Mouse (Mus musculus): Measurements from ENCODE around the gene Pik3ap1. TPM values are rescaled to one million over a fixed set of nuclear protein-coding genes. Genes with fewer than 3 reads are reported as not detected.

Gene Pik3ap1
- polyA plus RNA-seq, 1 experiment, result not detected

DNA sequence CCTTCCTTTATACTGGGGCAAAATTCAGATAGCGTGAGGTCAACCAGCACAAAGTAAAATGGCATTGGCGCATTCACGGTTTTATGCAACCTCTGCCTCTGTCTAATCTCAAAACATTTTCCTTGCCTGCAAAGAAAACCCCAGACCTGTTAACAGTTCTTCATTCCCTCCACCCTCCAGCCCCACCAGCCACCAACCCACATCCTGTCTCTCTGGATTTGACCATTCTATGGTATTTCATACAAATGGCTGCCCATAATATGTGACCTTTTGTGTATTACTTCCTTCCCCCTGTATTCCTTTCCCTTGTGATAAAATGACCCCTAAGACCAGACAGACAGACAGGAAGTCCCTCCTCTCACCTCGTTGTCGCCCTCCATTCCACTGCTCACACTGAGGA lies 102.2 kb downstream of the Pik3ap1 start:
- Histone ChIP-seq H3K27ac (ENCODE audit: insufficient read depth, low read depth, low read length) (no peak overlapping the region), H3K4me1 (ENCODE audit: control insufficient read depth, insufficient read depth, low read length) (no peaks in the 10 kb centered on the region), H3K4me3 (ENCODE audit: insufficient read depth, low read depth, low read length) (no peak overlapping the region)
- no peak for TF ChIP-seq CTCF (IDR thresholded peaks at IDR 0.05; ENCODE audit: insufficient read depth, low read depth, low read length)
- TF ChIP-seq POLR2A (IDR thresholded peaks at IDR 0.05; ENCODE audit: insufficient read depth, low read depth, low read length), result no peak
- 82% methylated on average over 5 of the region's 5 CpGs for WGBS

DNA sequence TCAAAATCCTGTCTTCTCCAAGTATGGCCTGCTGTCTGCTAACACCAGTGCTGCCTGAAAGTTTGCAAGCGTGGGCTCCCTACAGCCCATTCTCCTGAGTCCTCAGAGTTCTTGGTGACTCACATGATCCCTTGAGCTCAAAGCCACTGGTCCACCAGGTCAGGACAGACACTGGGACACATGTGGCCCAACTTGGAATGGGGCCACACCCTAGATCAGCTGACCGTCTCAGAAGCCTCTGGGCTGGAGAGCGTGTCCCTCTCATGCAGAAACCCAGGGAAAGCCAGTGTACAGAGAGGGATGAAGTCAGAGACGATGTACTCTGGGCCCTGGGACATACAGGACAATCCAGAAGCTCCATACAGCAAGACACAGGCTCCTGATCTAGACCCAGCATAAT lies 102.7 kb downstream of the Pik3ap1 start:
- 87% methylated on average over 4 of the region's 4 CpGs for WGBS
- TF ChIP-seq CTCF (IDR thresholded peaks at IDR 0.05; ENCODE audit: insufficient read depth, low read depth, low read length), result no peak
- no peak for TF ChIP-seq POLR2A (IDR thresholded peaks at IDR 0.05; ENCODE audit: insufficient read depth, low read depth, low read length)
- H3K4me1 ChIP-seq (ENCODE audit: control insufficient read depth, insufficient read depth, low read length), result no peaks in the 10 kb centered on the region
- no peak overlapping the region for H3K27ac ChIP-seq (ENCODE audit: insufficient read depth, low read depth, low read length)
- H3K4me3 ChIP-seq (ENCODE audit: insufficient read depth, low read depth, low read length), result no peak overlapping the region

DNA sequence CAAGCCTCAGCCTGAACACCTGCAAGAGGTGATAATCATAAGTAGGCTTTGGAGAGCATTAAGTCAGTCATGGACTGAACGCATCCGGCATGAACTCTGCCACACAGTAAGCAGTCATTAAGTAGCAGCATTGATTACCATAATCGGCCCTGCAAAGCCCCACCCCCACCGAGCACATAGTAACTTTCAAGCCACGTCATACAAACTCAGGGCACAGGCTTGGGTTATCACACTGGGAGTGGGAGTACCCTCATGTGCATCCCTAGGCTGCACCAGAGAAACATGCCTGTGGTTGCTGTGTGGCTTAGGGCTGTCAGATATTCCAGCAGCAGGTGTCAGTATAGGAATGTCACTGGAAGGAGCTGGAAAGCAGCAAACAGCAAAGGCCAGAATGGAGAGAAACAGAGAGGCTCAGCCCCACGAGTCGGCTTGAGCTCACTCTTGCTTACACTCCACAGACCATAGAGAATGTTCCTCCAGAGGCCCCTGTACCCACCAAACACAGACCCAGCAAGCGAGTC lies 105.1 kb downstream of the Pik3ap1 start:
- no peaks in the 10 kb centered on the region for H3K4me1 ChIP-seq (ENCODE audit: control insufficient read depth, insufficient read depth, low read length)
- no peak overlapping the region for H3K4me3 ChIP-seq (ENCODE audit: insufficient read depth, low read depth, low read length)
- TF ChIP-seq CTCF (IDR thresholded peaks at IDR 0.05; ENCODE audit: insufficient read depth, low read depth, low read length), result no peak
- no peak for TF ChIP-seq POLR2A (IDR thresholded peaks at IDR 0.05; ENCODE audit: insufficient read depth, low read depth, low read length)
- no peak overlapping the region for H3K27ac ChIP-seq (ENCODE audit: insufficient read depth, low read depth, low read length)
- WGBS, result 37% methylated on average over 8 of the region's 8 CpGs

DNA sequence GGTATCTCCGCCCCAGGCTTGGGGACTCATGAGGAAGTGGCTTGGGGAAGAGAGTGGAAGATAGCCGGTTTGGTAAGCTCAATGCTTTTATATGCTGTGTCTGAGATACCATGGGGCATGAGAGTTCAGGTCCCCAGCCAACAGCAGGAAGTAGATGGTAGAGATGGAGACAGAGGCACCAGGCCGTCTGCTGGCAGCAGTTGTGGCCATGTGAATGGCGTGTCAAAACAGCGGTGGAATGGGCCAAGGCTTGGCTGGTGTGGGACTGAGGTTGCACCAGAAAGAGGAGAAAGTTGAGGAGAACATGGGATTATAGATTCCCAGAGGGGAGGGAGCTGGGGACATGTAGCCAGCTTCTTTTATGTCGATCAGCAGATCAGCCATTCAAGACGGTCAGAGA lies 106.3 kb downstream of the Pik3ap1 start:
- WGBS, result 89% methylated on average over 7 of the region's 7 CpGs
- TF ChIP-seq POLR2A (IDR thresholded peaks at IDR 0.05; ENCODE audit: insufficient read depth, low read depth, low read length) (no peak), CTCF (IDR thresholded peaks at IDR 0.05; ENCODE audit: insufficient read depth, low read depth, low read length) (no peak)
- H3K4me3 ChIP-seq (ENCODE audit: insufficient read depth, low read depth, low read length), result no peak overlapping the region
- H3K4me1 ChIP-seq (ENCODE audit: control insufficient read depth, insufficient read depth, low read length), result no peaks in the 10 kb centered on the region
- H3K27ac ChIP-seq (ENCODE audit: insufficient read depth, low read depth, low read length), result no peak overlapping the region

DNA sequence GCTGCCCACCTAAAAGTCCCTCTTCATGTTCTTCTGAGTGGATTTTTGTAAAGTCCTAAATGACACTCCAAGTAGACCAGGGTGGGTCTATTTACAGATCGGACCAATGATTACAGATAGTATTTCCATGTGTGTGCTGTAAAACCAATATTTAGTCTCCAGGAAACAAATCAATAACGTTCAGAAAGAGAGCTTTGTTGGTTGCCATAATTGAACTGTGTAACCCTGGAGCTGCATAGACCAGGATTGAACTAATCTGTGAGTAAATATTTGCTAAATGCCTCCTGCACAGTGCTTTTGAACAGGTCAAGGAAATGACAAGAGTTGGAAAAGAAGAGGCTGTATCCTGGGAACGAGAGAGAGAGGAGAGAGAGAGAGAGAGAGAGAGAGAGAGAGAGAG lies 109.3 kb downstream of the Pik3ap1 start:
- WGBS, result 62% methylated on average over 3 of the region's 3 CpGs
- Histone ChIP-seq H3K4me3 (ENCODE audit: insufficient read depth, low read depth, low read length) (no peak overlapping the region), H3K4me1 (ENCODE audit: control insufficient read depth, insufficient read depth, low read length) (no peaks in the 10 kb centered on the region), H3K27ac (ENCODE audit: insufficient read depth, low read depth, low read length) (no peak overlapping the region)
- no peak for TF ChIP-seq POLR2A (IDR thresholded peaks at IDR 0.05; ENCODE audit: insufficient read depth, low read depth, low read length)
- no peak for TF ChIP-seq CTCF (IDR thresholded peaks at IDR 0.05; ENCODE audit: insufficient read depth, low read depth, low read length)

DNA sequence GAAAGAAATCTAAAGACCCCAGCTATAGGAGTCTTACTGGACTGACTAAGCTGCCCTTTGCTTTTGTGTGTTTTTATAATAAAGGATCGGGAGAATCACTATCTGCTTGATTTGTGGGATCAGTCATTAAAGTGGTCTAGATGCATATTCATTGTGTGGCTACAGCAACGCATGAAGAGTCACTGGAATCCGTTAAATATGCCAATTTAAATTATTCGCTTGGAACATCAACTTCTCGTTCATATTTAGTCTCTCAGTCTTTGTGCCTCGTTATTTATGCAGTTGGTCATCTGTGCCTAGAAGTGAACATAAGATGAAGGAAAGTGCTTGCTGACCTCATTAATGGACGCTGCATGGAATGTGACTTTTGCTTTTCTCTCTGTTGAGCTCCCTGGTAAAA lies 114.0 kb downstream of the Pik3ap1 start:
- no peak overlapping the region for H3K4me3 ChIP-seq (ENCODE audit: insufficient read depth, low read depth, low read length)
- TF ChIP-seq CTCF (IDR thresholded peaks at IDR 0.05; ENCODE audit: insufficient read depth, low read depth, low read length) (no peak), POLR2A (IDR thresholded peaks at IDR 0.05; ENCODE audit: insufficient read depth, low read depth, low read length) (no peak)
- WGBS, result 66% methylated on average over 7 of the region's 7 CpGs
- peaks cover 3% of the 10 kb centered on the region for H3K4me1 ChIP-seq (ENCODE audit: control insufficient read depth, insufficient read depth, low read length)
- no peak overlapping the region for H3K27ac ChIP-seq (ENCODE audit: insufficient read depth, low read depth, low read length)

DNA sequence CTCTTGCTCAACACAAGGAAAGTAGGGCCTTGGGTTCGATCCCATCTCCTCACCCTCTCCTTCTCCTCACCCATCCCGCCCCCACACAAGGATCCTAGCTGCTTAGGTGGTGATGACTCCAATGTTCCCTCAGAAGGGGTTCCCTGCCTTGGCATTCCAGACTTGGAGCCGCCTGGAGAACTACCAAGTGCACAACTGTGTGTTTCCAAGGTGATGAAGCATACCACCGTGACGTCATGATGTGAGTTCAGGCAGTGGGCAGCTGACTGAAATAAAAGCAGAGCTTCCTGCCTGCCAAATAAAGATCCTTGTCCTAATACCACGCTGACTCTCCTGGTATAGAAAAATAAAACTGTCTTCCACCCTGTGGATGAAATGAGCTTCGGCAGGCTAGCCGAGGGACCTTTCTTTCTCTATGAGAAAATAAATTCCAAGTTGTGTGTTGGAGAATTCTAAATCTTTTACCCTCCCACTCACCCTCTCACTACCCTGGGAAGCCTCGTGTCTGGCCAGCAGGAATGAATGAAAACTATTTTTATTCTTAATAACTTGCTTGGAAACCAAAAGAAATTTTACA lies 114.7 kb downstream of the Pik3ap1 start:
- Histone ChIP-seq H3K27ac (ENCODE audit: insufficient read depth, low read depth, low read length) (no peak overlapping the region), H3K4me1 (ENCODE audit: control insufficient read depth, insufficient read depth, low read length) (peaks cover 3% of the 10 kb centered on the region), H3K4me3 (ENCODE audit: insufficient read depth, low read depth, low read length) (no peak overlapping the region)
- 25% methylated on average over 9 of the region's 9 CpGs for WGBS
- TF ChIP-seq CTCF (IDR thresholded peaks at IDR 0.05; ENCODE audit: insufficient read depth, low read depth, low read length) (no peak), POLR2A (IDR thresholded peaks at IDR 0.05; ENCODE audit: insufficient read depth, low read depth, low read length) (no peak)

DNA sequence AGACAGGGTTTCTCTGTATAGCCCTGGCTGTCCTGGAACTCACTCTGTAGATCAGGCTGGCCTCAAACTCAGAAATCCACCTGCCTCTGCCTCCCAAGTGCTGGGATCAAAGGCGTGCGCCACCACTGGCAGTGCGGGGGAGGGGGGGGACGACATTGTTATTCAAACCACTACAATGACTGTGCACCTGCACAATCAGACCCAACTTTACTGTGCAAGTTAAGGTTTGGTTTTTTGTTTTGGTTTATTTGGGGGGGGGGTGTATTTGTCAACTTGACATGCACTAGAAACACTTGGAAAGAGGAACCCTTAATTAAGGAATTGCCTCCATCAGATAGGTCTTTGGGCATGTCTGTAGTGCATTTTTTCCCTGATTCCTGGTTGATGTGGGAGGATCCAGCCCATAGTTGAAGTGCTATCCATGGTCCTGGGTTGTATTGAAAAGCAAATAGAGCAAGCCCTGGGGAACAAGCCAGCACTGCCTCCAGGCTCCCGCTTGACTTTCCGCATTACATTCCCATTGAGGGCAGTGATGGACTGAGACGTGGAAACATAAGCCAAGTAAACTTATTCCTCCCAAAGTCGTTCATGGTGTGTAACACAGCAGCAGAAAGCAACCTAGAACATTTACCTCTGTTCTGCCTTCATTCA lies 118.5 kb downstream of the Pik3ap1 start:
- H3K27ac ChIP-seq (ENCODE audit: insufficient read depth, low read depth, low read length), result no peak overlapping the region
- no peak overlapping the region for H3K4me3 ChIP-seq (ENCODE audit: insufficient read depth, low read depth, low read length)
- 59% methylated on average over 8 of the region's 8 CpGs for WGBS
- H3K4me1 ChIP-seq (ENCODE audit: control insufficient read depth, insufficient read depth, low read length), result peaks cover 7% of the 10 kb centered on the region
- TF ChIP-seq CTCF (IDR thresholded peaks at IDR 0.05; ENCODE audit: insufficient read depth, low read depth, low read length), result no peak
- no peak for TF ChIP-seq POLR2A (IDR thresholded peaks at IDR 0.05; ENCODE audit: insufficient read depth, low read depth, low read length)

DNA sequence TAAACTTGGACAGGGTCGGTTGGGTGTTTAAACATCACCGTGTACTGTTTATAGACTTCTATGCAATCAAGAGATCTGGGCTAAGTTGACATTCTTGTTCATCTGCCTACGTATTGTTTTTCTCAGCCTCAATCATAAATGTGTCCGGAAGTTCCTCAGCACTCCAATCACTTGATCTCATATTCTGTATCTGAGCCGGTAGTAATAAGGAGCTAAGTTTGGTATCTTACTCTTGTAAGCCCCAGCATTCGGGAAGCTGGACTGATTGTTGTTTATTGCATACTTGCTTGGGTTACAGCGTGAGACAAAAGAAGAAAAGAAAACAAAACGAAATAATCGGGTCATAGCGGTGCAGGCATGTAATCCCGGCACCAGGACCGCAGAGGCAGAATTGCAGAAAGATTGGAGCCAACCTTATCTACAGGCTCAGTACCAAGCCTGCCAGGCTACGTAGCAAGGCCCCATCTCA lies 120.5 kb downstream of the Pik3ap1 start:
- TF ChIP-seq CTCF (IDR thresholded peaks at IDR 0.05; ENCODE audit: insufficient read depth, low read depth, low read length), result no peak
- no peak for TF ChIP-seq POLR2A (IDR thresholded peaks at IDR 0.05; ENCODE audit: insufficient read depth, low read depth, low read length)
- 12% methylated on average over 13 of the region's 13 CpGs for WGBS
- H3K4me3 ChIP-seq (ENCODE audit: insufficient read depth, low read depth, low read length), result peak overlapping the region; percentile 64
- peak overlapping the region; percentile 75 for H3K27ac ChIP-seq (ENCODE audit: insufficient read depth, low read depth, low read length)
- peaks cover 7% of the 10 kb centered on the region for H3K4me1 ChIP-seq (ENCODE audit: control insufficient read depth, insufficient read depth, low read length)

All from olfactory bulb, adult 2 months (tissue).